Mouse (Mus musculus) c-Kit-positive CD71-positive TER-119-negative erythroid progenitor cells, embryonic 14.5 days (primary cell): Measurements from ENCODE around the gene Srms.

Experiments
- DNase-seq: peaks from one replicate; pipeline ENCODE4 v3.0.0-alpha.2; 2013; ENCODE audit warnings: low read depth

The Srms gene

GRCm38 (mm10) chr2:181160821-181161220 lies 52.2 kb downstream of the Srms start:
- DNase-seq, result no peak

GRCm38 (mm10) chr2:181159771-181160170 lies 53.2 kb downstream of the Srms start:
- no peak for DNase-seq

- no peak for DNase-seq
Measured at GRCm38 (mm10) chr2:181159091-181159514, 53.9 kb downstream of the Srms start.

GRCm38 (mm10) chr2:181158471-181158870 lies 54.5 kb downstream of the Srms start:
- DNase-seq, result no peak

GRCm38 (mm10) chr2:181157716-181158302 lies 55.2 kb downstream of the Srms start:
- DNase-seq, result no peak

- DNase-seq, result no peak
Measured at GRCm38 (mm10) chr2:181157180-181157579, 55.8 kb downstream of the Srms start.

GRCm38 (mm10) chr2:181156248-181157121 lies 56.5 kb downstream of the Srms start, which contains the start of gene Eef1a2:
Gene Eef1a2, minus strand, starts transcription at chr2:181157014.
- no peak for DNase-seq

GRCm38 (mm10) chr2:181155801-181156200 lies 57.2 kb downstream of the Srms start:
- DNase-seq, result no peak
